Mouse (Mus musculus): ENCODE data around the gene Zcchc17.
A peak's percentile ranks its signal among the peaks of the same experiment; 100 is the strongest.

- TF ChIP-seq EP300 (IDR thresholded peaks at IDR 0.05; ENCODE audit: low read depth in 1 of 2, low read length in 2 of 2) (no peak), KAT2A (conservative IDR thresholded peaks at IDR 0.05; ENCODE audit: low read depth, low read length) (no peak), NRF1 (IDR thresholded peaks at IDR 0.05; ENCODE audit: insufficient read depth, low read depth, low read length, poor library complexity, severe bottlenecking) (no peak), ETS1 (IDR thresholded peaks at IDR 0.05; ENCODE audit: low read depth, low read length) (no peak), ZMIZ1 (IDR thresholded peaks at IDR 0.05; ENCODE audit: low read depth, low read length) (no peak), MEF2A (IDR thresholded peaks at IDR 0.05; ENCODE audit: extremely low read depth, insufficient replicate concordance, low read depth, low read length, poor library complexity, severe bottlenecking) (peak; percentile 81; the same call in 1 of the 2 replicates), RCOR1 (IDR thresholded peaks at IDR 0.05; ENCODE audit: low read depth, low read length) (0 out of 2 replicates have a peak, but pooled peaks have one; percentile 9)
These were observed 75.9 kb downstream of the Zcchc17 start for GRCm38 (mm10) chr4:130283826-130284225.
